ENCODE assay signal across 8 mouse cellular contexts in the genomic region with DNA sequence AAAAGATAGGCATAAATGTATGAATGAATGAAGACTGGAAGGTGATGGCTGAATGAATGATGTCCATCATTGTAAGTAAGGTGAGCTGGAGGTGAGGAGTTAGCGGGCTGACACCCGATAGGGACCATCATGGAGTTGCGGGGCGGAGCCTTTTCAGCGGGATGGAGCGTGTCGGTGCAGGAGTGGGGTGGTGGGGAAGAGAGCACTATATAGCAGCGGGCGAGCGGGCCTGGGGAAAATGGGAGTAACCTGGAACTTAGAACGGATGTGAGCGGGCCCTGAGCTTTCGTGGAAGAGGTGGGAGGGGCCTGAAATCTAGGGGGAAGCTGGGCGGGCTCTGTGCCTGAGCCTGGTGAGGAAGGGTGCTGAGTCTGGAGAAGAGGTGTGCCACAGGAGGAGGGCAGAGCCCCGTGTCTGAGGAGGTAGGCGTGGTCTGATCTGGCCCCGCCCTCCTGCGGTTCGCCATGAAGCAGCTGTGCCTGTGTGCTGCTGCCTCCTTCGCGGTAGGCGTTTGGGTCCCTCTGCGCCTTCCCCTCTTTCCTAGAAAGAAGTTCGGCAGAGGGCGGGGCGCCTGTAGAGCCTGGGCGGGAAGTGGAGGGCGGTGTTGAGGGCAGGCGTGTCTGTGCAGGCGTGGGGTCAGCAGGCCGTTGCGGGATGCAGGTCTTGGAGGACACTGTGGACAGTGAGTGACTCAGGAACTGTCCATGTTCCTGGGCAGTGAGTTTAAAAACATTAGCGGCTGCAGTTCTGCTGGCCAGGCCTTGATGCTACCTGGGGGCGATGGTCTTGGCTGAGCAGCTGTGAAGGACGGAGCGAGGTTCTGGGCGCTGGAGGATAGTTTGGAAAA. TPM values are rescaled to one million over a fixed set of nuclear protein-coding genes. Genes with fewer than 3 reads are reported as not detected.
A peak's percentile ranks its signal among the peaks of the same experiment; 100 is the strongest.
DNase-seq lines count a peak whose midpoint lies in the region; ATAC-seq and TF ChIP-seq lines count a peak whose summit lies in the region.

No protein-coding gene starts in this region.

- peak overlapping the region; percentile 58 for H3K4me3 ChIP-seq in hindbrain, embryonic 10.5 days
- H3K4me3 ChIP-seq in lung, embryonic 16.5 days (ENCODE audit: low read length): peak overlapping the region; percentile 59
- H3K4me3 ChIP-seq in thymus, adult 2 months (ENCODE audit: control insufficient read depth, insufficient read depth, low read length): 0 out of 2 replicates have a peak overlapping the region, but pooled peaks have one; percentile 1

- peaks cover 23% of the 10 kb centered on the region for H3K27me3 ChIP-seq in hindbrain, embryonic 10.5 days (ENCODE audit: insufficient read depth, poor library complexity, severe bottlenecking)
- H3K27me3 ChIP-seq in lung, embryonic 16.5 days (ENCODE audit: control insufficient read depth, insufficient read depth, low read depth, low read length): no peaks in the 10 kb centered on the region
- H3K27me3 ChIP-seq in thymus, adult 2 months (ENCODE audit: control insufficient read depth, insufficient read depth, low read length): no peaks in the 10 kb centered on the region

- H3K27ac ChIP-seq in hindbrain, embryonic 10.5 days: peak overlapping the region; percentile 79
- H3K27ac ChIP-seq in lung, embryonic 16.5 days (ENCODE audit: low read length): peak overlapping the region; percentile 57
- no peak overlapping the region for H3K27ac ChIP-seq in thymus, adult 2 months (ENCODE audit: control insufficient read depth, insufficient read depth, low read length)

- ATAC-seq in lung, embryonic 16.5 days (ENCODE audit: low read depth): peak; percentile 96

- no peaks in the 10 kb centered on the region for H3K36me3 ChIP-seq in hindbrain, embryonic 10.5 days
- no peaks in the 10 kb centered on the region for H3K36me3 ChIP-seq in lung, embryonic 16.5 days (ENCODE audit: control insufficient read depth, insufficient read depth, low read length)
- no peaks in the 10 kb centered on the region for H3K36me3 ChIP-seq in thymus, adult 2 months (ENCODE audit: control insufficient read depth, insufficient read depth, low read length)

- no peak for TF ChIP-seq POLR2A in thymus, adult 2 months (IDR thresholded peaks at IDR 0.05; ENCODE audit: control insufficient read depth, extremely low read depth, insufficient read depth, low read length, poor library complexity)

- peak overlapping the region; percentile 72 for H3K9ac ChIP-seq in lung, embryonic 16.5 days (ENCODE audit: low read length)

- peak; percentile 51 for DNase-seq in MN1 (ENCODE audit: low spot score)
- peak; percentile 74 for DNase-seq in cerebellum, adult 8-10 months
- DNase-seq in forelimb bud, embryonic 11.5 days (ENCODE audit: low read depth, low spot score): peak; percentile 93
- DNase-seq in hindbrain, embryonic 10.5 days (ENCODE audit: low spot score): peak; percentile 86
- peak; percentile 51 for DNase-seq in layer of hippocampus, adult 9-10 months (ENCODE audit: low spot score)
- peak; percentile 86 for DNase-seq in ovary, adult 18-20 months (ENCODE audit: low spot score)
- DNase-seq in thymus, adult 2 months: peak; percentile 88

- peak overlapping the region; percentile 83 for H3K4me2 ChIP-seq in lung, embryonic 16.5 days (ENCODE audit: low read depth, low read length)

- peaks cover 20% of the 10 kb centered on the region for H3K4me1 ChIP-seq in hindbrain, embryonic 10.5 days (replicated peaks)
- peaks cover 4% of the 10 kb centered on the region for H3K4me1 ChIP-seq in lung, embryonic 16.5 days (replicated peaks; ENCODE audit: control insufficient read depth, insufficient read depth, low read length)
- peaks cover 11% of the 10 kb centered on the region for H3K4me1 ChIP-seq in thymus, adult 2 months (replicated peaks; ENCODE audit: control insufficient read depth, insufficient read depth, low read length)

- no peaks in the 10 kb centered on the region for H3K9me3 ChIP-seq in hindbrain, embryonic 10.5 days
- no peaks in the 10 kb centered on the region for H3K9me3 ChIP-seq in lung, embryonic 16.5 days (ENCODE audit: control insufficient read depth, low read length)

- 4% methylated on average over 37 of the region's 37 CpGs for WGBS in hindbrain, embryonic 10.5 days
- WGBS in lung, embryonic 16.5 days: 3% methylated on average over 36 of the region's 37 CpGs
- WGBS in thymus, adult 2 months: 8% methylated on average over 37 of the region's 37 CpGs

- 0 out of 2 replicates have a peak, but pooled peaks have one; percentile 20 for TF ChIP-seq CTCF in thymus, adult 2 months (IDR thresholded peaks at IDR 0.05; ENCODE audit: borderline replicate concordance, control insufficient read depth, extremely low read depth, insufficient read depth, low read length, poor library complexity)

RNA-seq across cellular contexts. Expression of a gene that starts 5.1 kb away (rescaled TPM):
- 6.8 and 7.5 TPM in 2 replicates for polyA plus RNA-seq in hindbrain, embryonic 10.5 days (2016; fragmentation: Nextera tagmentation; extraction: Ambion mirVana)
- polyA plus RNA-seq in lung, embryonic 16.5 days (2015; fragmentation: Nextera tagmentation; extraction: Ambion mirVana): 8.5 and 9.2 TPM in 2 replicates
- polyA plus RNA-seq in thymus, adult 2 months (2012; rRNA removed): 16.3 and 19.1 TPM in 2 replicates

RNA-seq across cellular contexts. Expression of a gene that starts 5.9 kb away (rescaled TPM):
- 52.5 and 57.3 TPM in 2 replicates for polyA plus RNA-seq in hindbrain, embryonic 10.5 days (2016; fragmentation: Nextera tagmentation; extraction: Ambion mirVana)
- 38.0 and 40.0 TPM in 2 replicates for polyA plus RNA-seq in lung, embryonic 16.5 days (2015; fragmentation: Nextera tagmentation; extraction: Ambion mirVana)
- 81.9 and 84.7 TPM in 2 replicates for polyA plus RNA-seq in thymus, adult 2 months (2012; rRNA removed)

RNA-seq across cellular contexts. Expression of a gene that starts 15.4 kb away (rescaled TPM):
- polyA plus RNA-seq in hindbrain, embryonic 10.5 days (2016; fragmentation: Nextera tagmentation; extraction: Ambion mirVana): 3.6 and 5.7 TPM in 2 replicates
- polyA plus RNA-seq in lung, embryonic 16.5 days (2015; fragmentation: Nextera tagmentation; extraction: Ambion mirVana): 4.8 and 5.0 TPM in 2 replicates
- 0.75 and 0.94 TPM in 2 replicates for polyA plus RNA-seq in thymus, adult 2 months (2012; rRNA removed)

RNA-seq across cellular contexts. Expression of a gene that starts 27.4 kb away (rescaled TPM):
- polyA plus RNA-seq in hindbrain, embryonic 10.5 days (2016; fragmentation: Nextera tagmentation; extraction: Ambion mirVana): 1.3 and 2.1 TPM in 2 replicates
- polyA plus RNA-seq in lung, embryonic 16.5 days (2015; fragmentation: Nextera tagmentation; extraction: Ambion mirVana): 0.24 and 0.98 TPM in 2 replicates
- 2.8 and 3.3 TPM in 2 replicates for polyA plus RNA-seq in thymus, adult 2 months (2012; rRNA removed)

RNA-seq across cellular contexts. Expression of a gene that starts 32.6 kb away (rescaled TPM):
- polyA plus RNA-seq in hindbrain, embryonic 10.5 days (2016; fragmentation: Nextera tagmentation; extraction: Ambion mirVana): 6.9 and 7.1 TPM in 2 replicates
- 30.1 and 33.8 TPM in 2 replicates for polyA plus RNA-seq in lung, embryonic 16.5 days (2015; fragmentation: Nextera tagmentation; extraction: Ambion mirVana)
- 22.5 and 28.8 TPM in 2 replicates for polyA plus RNA-seq in thymus, adult 2 months (2012; rRNA removed)

Comparison
In these comparisons a context has a peak if more than half of its experiments do, and no peak if none do; other contexts are left out.
1. H3K4me3 ChIP-seq: peak in every context shown above with its lines; median percentile 59 in lung, embryonic 16.5 days; 58 in hindbrain, embryonic 10.5 days; 1 in thymus, adult 2 months.